Mouse (Mus musculus): ENCODE data around the gene Glod4.

Gene Glod4

GRCm38 (mm10) chr11:76257386-76257785 lies 13.9 kb upstream of the Glod4 start:
- DNase-seq, result no peak

- no peak for DNase-seq
Observed at GRCm38 (mm10) chr11:76256129-76256528, 12.6 kb upstream of the Glod4 start.

DNA sequence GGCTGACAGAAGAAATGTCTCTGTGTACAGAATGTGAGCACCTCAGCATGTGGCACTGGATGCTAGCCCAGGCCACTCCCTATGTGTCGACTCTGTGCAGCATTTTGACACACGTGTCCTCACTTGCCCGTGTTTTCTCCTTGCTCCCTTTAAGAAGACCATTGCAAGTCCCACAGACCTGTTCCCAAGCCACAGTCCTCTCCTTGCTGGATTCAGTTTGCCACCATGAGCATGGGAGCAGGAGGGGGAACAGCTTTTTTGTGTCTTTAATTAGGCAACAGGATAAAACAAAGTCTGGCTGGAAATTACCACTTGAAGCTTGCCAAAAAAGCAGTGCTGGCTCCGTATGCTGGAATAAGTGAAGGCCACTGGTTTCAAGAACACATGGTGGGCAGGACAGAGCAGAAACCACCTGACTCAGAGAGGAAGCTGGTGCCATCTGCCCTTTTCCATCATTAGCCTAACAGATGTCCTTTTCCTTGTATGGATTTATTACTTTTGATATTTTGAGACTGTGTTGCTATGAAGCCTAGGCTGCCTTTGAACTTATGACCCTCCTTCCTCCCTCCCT lies 12.0 kb upstream of the Glod4 start:
- DNase-seq, result peak; percentile 89

DNA sequence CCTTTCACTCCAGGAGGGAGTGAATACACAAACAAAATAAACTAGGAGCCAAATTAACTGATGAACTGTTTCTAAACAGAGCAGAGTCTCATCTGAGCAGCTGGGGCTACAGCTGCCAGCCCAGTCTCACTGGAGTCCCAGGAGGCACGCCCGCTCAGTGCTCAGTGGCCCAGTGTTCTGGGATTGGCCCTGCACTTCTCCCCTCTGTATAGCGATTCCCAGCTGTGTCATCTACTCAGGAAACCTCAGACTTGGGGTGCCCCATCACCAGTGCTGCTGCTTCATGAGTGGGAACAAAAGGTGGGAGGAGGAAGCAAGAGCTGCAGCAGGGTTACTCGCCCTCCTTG lies 10.4 kb upstream of the Glod4 start:
- DNase-seq, result peak in 1 of 2 experiments; percentile 32

DNA sequence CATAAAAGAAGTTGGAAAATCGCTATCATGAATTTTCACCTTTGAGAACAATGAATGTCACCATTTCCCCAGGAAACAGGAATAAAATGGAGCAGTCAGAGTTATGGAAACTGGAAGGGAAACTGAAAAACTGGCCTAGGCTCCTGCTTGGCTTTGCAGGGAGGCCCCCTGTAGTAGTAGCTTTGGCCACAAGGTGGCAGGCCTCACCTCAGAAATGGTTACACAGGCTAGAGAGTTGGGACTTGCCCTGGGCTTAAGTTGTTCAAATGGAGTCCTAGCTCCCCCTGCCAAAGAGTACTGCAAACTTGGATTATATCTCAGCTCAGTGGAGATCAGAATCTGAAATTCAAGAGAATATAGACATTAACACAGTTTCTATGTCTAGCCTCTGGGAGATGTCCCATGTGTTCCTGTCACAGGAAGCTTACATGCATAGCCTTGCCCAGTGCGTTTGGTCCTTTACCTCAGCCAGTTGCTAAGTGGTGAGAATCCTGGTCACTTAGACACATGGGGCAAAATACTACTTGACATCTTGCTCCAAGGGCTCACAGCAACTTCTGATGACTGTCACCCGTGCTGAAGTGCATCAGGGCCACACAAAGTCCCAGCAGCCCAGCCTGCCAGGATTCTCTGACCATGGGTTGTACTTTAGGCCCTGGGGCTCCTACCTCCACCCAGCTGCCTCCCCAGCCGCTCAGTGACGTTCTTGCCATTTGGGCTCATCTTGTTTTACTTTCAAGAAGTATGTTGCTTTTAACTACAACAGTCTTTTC lies 9.8 kb upstream of the Glod4 start:
- peak; percentile 94 to 95 for DNase-seq

DNA sequence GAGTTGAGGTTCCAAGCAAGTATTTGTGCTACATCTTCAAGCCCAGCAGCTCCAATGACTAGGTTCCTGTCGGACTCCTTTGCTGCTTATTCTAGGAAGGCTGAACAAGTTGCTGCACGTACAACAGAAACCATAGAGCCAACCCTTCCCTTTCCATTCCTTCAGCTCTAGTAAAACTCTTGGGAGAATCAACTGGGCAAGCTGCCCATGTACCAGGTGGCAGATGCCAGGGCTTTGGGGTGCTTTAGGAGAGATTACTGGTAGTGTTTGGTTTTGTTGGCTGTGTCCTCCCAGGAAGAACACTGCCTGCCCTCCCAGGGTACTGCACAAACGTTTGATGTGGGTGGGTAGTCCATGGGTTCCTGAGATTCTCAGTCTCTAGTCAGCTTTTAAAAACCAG lies 8.5 kb upstream of the Glod4 start:
- DNase-seq, result peak; percentile 79 to 87

- DNase-seq, result no peak
Observed at GRCm38 (mm10) chr11:76247239-76247638, 3.7 kb upstream of the Glod4 start.

- no peak for DNase-seq
Observed at GRCm38 (mm10) chr11:76246439-76246838, 2.9 kb upstream of the Glod4 start.

GRCm38 (mm10) chr11:76243811-76244546 lies 454 bp upstream of the Glod4 start:
- peak in 1 of 2 experiments; percentile 39 for DNase-seq

DNA sequence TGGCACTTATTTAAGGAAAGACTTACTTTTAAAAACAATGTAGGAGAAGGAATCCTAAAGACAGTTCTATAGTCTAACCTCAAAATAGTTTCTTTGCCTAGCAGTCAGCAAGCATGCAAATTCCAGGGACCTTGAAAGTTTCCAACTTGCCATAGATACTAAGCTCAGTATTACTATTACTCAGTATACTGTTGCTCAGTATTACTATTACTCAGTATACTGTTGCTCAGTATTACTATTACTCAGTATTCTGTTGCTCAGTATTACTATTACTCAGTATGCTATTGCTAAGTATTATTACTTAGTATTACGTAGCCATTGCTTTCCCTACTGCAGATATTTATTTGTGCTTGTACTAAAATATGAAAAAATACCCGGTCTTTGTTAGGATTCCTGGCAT lies 3.8 kb downstream of the Glod4 start:
- no peak for DNase-seq

DNA sequence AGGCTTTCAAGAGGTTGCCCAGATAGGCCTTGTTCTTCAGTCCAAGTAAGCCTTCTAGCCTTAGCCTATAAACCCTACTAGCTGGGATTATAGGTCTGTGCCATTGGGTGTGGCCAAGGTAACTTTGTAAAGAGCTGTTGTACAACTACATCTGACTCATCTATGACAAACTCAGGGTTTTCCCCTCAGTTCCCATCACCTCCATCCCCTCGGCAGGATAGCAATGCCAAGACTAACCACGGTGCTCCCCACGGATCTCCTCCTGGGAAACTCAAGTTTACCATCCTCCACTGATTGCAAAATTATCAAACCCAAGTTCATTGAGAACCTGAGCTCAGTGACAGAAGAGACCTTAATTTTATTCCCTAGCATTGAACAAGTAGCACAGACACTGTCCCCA lies 7.4 kb downstream of the Glod4 start:
- no peak for DNase-seq

DNA sequence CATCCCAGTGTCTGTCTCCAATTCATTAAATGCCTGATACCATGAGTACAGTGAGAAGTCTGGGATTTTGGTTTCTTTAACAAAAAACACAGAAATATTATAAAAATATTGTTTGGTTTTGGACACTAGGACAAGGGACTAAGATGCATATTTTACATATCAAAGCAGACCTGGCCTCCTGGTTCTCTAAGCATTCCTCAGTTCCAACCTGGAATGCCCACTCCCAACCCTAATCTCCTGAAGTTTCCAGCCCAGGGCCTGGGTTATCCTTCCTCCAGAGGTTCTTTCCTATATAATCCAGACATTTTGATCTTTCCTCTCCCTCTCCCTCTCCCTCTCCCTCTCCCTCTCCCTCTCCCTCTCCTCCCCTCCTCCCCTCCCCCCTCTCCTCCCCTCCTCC lies 18.5 kb downstream of the Glod4 start:
- no peak for DNase-seq

DNA sequence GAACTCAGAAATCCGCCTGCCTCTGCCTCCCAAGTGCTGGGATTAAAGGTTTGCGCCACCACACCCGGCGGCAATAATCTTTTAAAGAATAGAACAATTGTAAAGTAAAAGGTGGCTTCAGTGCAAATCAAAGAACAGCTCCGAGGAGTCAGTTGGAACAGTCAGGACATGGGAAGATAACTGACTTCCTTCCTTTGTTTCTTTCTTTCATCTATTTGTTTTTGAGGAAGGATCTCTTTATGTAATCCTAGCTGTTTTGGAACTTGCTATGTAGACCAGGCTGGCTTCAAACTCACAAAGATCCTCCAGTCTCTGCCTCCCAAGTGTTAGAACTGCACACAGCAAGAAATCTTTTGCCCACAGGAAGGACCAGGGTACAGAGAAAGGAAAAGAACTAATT lies 18.9 kb downstream of the Glod4 start:
- DNase-seq, result no peak

DNA sequence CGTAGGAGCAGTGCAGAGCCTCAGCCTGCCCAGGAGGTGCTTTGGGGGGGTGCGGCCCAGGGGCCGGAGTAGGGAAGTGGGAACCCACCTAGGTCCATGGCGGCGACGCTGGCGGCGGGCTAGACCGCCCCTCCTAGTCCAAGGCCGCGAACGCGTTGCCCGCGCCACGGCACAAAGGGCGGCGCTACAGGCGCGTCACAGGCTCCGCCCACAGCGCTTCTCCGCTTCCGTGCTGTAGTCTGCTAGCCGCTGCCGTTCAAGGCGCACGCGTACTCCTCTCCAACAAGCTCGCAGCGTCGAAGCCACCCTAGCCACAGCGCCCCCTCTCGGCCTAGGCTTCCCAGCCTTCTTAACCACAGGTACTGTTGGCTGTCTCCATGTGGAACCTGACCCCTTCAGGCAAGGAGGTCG lies 26.1 kb downstream of the Glod4 start, which contains the start of the genes Dbil5 and Gemin4:
Gene Dbil5, plus strand, starts transcription at position 219 of the 411 bp plus-strand sequence.
Gene Gemin4, minus strand, starts transcription at position 275 of the 411 bp plus-strand sequence.
- DNase-seq, result peak; percentile 97 to 99

GRCm38 (mm10) chr11:76216681-76217389 lies 26.7 kb downstream of the Glod4 start:
- peak in 1 of 2 experiments; percentile 57 for DNase-seq

DNA sequence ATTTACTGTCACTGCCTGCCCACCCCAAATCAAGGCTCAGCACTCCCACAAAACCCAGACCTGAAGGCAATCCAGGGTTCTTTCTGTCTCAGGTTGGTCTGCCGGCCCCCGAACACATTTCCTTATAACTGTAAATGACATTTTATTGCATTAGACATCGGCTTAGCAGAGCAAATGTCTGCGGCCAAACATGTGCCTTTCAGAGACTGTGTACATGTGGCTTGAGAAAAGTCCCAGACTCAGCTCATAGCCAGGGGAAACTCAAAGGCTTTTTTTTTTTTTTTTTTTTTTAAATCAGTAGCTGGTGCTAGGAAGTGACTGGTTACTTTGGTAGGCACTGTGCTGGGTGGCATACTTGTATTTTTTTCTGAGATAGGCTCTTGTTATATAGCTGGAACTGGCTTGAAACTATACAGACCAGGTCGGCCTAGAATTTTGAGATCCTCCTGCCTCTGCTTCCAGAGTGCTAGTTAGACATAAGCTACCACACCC lies 27.4 kb downstream of the Glod4 start:
- no peak for DNase-seq

GRCm38 (mm10) chr11:76215011-76215410 lies 28.5 kb downstream of the Glod4 start:
- no peak for DNase-seq

GRCm38 (mm10) chr11:76213841-76214240 lies 29.7 kb downstream of the Glod4 start:
- no peak for DNase-seq

DNA sequence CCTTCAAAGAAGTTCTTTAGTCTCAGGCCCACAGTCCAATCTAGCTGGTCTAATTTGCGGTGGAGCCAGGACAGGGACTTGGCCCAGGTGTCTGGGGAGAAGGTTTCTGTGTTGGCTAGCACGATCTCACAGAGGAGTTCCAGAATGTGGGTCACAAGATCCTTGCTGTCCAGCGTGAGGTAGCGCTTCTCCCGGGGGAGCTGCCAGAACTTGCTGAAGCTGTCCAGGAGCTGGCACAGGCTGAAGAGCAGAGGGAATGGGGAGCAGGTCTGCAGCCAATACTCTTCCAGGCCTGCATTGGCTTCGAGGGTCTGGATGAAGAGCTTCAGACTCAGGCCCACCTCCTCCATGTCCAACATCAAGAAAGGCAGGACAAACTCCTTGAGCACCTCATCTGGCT lies 31.9 kb downstream of the Glod4 start:
- peak in 1 of 2 experiments; percentile 47 for DNase-seq

- DNase-seq, result no peak
Observed at GRCm38 (mm10) chr11:76210228-76210985, 33.1 kb downstream of the Glod4 start.

DNA sequence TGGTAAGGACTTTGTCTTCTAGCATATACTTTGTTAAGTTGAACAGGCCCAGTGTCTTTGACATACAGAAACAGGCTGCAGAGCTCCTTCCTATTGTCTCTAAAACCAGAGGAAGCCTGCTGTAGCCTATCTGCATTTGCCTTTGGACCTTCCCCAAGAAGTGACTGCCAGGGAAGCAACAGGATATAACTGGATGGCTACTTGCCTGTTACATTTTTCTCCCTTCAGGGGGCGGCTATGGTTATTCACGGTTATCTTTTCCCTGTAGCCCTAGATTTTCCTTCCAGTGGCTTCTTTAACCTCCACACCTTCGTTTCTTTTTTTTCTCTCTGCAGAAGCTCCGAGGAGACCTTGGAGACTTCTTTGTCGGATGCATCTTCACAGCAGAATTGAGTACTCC lies 36.7 kb downstream of the Glod4 start:
- DNase-seq, result peak in 1 of 2 experiments; percentile 37

All from cerebellum, postnatal 25 days (tissue).